Mouse (Mus musculus) embryo, embryonic 10.5 days (tissue): Measurements from ENCODE around the gene Snrnp35.

ENCODE experiments used
- DNase-seq: peaks from one replicate; pipeline ENCODE4 v3.0.0-alpha.2; 2015; ENCODE audit warnings: low spot score

Snrnp35 gene

GRCm38 (mm10) chr5:124501541-124501940 is 18.6 kb downstream of the Snrnp35 start:
- DNase-seq: no peak

GRCm38 (mm10) chr5:124503742-124504141 is 20.8 kb downstream of the Snrnp35 start:
- no peak for DNase-seq

- DNase-seq: no peak
These were observed 22.3 kb downstream of the Snrnp35 start for GRCm38 (mm10) chr5:124505235-124505634.

GRCm38 (mm10) chr5:124506731-124507359 is 23.9 kb downstream of the Snrnp35 start:
- no peak for DNase-seq

- no peak for DNase-seq
These were observed 26.3 kb downstream of the Snrnp35 start for GRCm38 (mm10) chr5:124509200-124509599.

GRCm38 (mm10) chr5:124509742-124510237 is 26.9 kb downstream of the Snrnp35 start:
- DNase-seq: no peak

- no peak for DNase-seq
These were observed 27.7 kb downstream of the Snrnp35 start for GRCm38 (mm10) chr5:124510536-124511050.

- DNase-seq: no peak
These were observed 32.9 kb downstream of the Snrnp35 start for GRCm38 (mm10) chr5:124515789-124516188.

- DNase-seq: no peak
These were observed 35.7 kb downstream of the Snrnp35 start for GRCm38 (mm10) chr5:124518648-124519047.

- no peak for DNase-seq
These were observed 38.7 kb downstream of the Snrnp35 start for GRCm38 (mm10) chr5:124521588-124521987.

- peak; percentile 31 for DNase-seq
These were observed 40.1 kb downstream of the Snrnp35 start for GRCm38 (mm10) chr5:124523032-124523431.

GRCm38 (mm10) chr5:124524943-124525342 is 42.0 kb downstream of the Snrnp35 start:
- no peak for DNase-seq

GRCm38 (mm10) chr5:124528351-124528750 is 45.4 kb downstream of the Snrnp35 start:
- DNase-seq: no peak

- peak; percentile 19 for DNase-seq
These were observed 45.9 kb downstream of the Snrnp35 start for GRCm38 (mm10) chr5:124528791-124529190.

- no peak for DNase-seq
These were observed 46.3 kb downstream of the Snrnp35 start for GRCm38 (mm10) chr5:124529191-124529651.

- no peak for DNase-seq
These were observed 46.8 kb downstream of the Snrnp35 start for GRCm38 (mm10) chr5:124529697-124530096.

GRCm38 (mm10) chr5:124530655-124531582 is 48.0 kb downstream of the Snrnp35 start, which contains the start of gene Rilpl1:
Gene Rilpl1, minus strand, starts transcription at chr5:124531391.
- peak; percentile 93 for DNase-seq

GRCm38 (mm10) chr5:124531583-124531930 is 48.6 kb downstream of the Snrnp35 start:
- DNase-seq: no peak

- no peak for DNase-seq
These were observed 49.5 kb downstream of the Snrnp35 start for GRCm38 (mm10) chr5:124532451-124532850.

GRCm38 (mm10) chr5:124535016-124535415 is 52.1 kb downstream of the Snrnp35 start:
- DNase-seq: no peak

GRCm38 (mm10) chr5:124536776-124537175 is 53.8 kb downstream of the Snrnp35 start:
- peak; percentile 46 for DNase-seq
